In genomic region chr2:158683038-158683413, GRCm38 (mm10) we compare ENCODE assay signal across 15 mouse cellular contexts. TPM values are rescaled to one million over a fixed set of nuclear protein-coding genes. Genes with fewer than 3 reads are reported as not detected.
DNase-seq lines count a peak whose midpoint lies in the region; ATAC-seq and TF ChIP-seq lines count a peak whose summit lies in the region.
"Had no signal": no experiment of that assay in that cellular context is flagged by ENCODE, and none has a peak within 500 bp of the region (broad histone marks: within the 10 kb centered on the region; RNA-seq: fewer than 3 reads in every experiment).

No protein-coding gene starts in this region.

- H3K4me2 ChIP-seq in forebrain, embryonic 15.5 days (replicated peaks) = no peak overlapping the region
- no peak overlapping the region for H3K4me2 ChIP-seq in forebrain, embryonic 16.5 days (ENCODE audit: low read length)
- no peak overlapping the region for H3K4me2 ChIP-seq in lung, embryonic 14.5 days
- no peak overlapping the region for H3K4me2 ChIP-seq in midbrain, postnatal 0 days (ENCODE audit: low read depth, low read length, poor library complexity, severe bottlenecking)
- H3K4me2 ChIP-seq: embryonic facial prominence, embryonic 15.5 days; intestine, embryonic 15.5 days; limb, embryonic 15.5 days had no signal

- no peak overlapping the region for H3K4me3 ChIP-seq in forebrain, embryonic 15.5 days
- H3K4me3 ChIP-seq in forebrain, embryonic 16.5 days (replicated peaks; ENCODE audit: low read length) = no peak overlapping the region
- no peak overlapping the region for H3K4me3 ChIP-seq in lung, embryonic 14.5 days (ENCODE audit: low read depth, low read length)
- no peak overlapping the region for H3K4me3 ChIP-seq in embryonic facial prominence, embryonic 10.5 days
- no peak overlapping the region for H3K4me3 ChIP-seq in midbrain, postnatal 0 days (ENCODE audit: low read depth, low read length)
- H3K4me3 ChIP-seq: embryonic facial prominence, embryonic 15.5 days; intestine, embryonic 15.5 days; limb, embryonic 15.5 days; megakaryocyte, embryonic 14.5 days had no signal

- no peaks in the 10 kb centered on the region for H3K36me3 ChIP-seq in forebrain, embryonic 15.5 days
- no peaks in the 10 kb centered on the region for H3K36me3 ChIP-seq in forebrain, embryonic 16.5 days (ENCODE audit: control insufficient read depth, insufficient read depth)
- H3K36me3 ChIP-seq in lung, embryonic 14.5 days (ENCODE audit: insufficient read depth) = no peaks in the 10 kb centered on the region
- no peaks in the 10 kb centered on the region for H3K36me3 ChIP-seq in embryonic facial prominence, embryonic 10.5 days (replicated peaks)
- H3K36me3 ChIP-seq in midbrain, postnatal 0 days (ENCODE audit: insufficient read depth, low read length) = no peaks in the 10 kb centered on the region
- H3K36me3 ChIP-seq: embryonic facial prominence, embryonic 15.5 days; intestine, embryonic 15.5 days; limb, embryonic 15.5 days had no signal

- TF ChIP-seq CTCF in lung, embryonic 14.5 days (IDR thresholded peaks at IDR 0.05; ENCODE audit: low read depth) = no peak
- no peak for TF ChIP-seq CTCF in midbrain, postnatal 0 days (IDR thresholded peaks at IDR 0.05)

- H3K9me3 ChIP-seq in forebrain, embryonic 15.5 days = no peaks in the 10 kb centered on the region
- H3K9me3 ChIP-seq in forebrain, embryonic 16.5 days (ENCODE audit: control insufficient read depth, low read length) = no peaks in the 10 kb centered on the region
- H3K9me3 ChIP-seq in lung, embryonic 14.5 days (ENCODE audit: low read depth, low read length) = no peaks in the 10 kb centered on the region
- no peaks in the 10 kb centered on the region for H3K9me3 ChIP-seq in embryonic facial prominence, embryonic 10.5 days
- H3K9me3 ChIP-seq in midbrain, postnatal 0 days (ENCODE audit: low read length) = no peaks in the 10 kb centered on the region
- H3K9me3 ChIP-seq: embryonic facial prominence, embryonic 15.5 days; intestine, embryonic 15.5 days; limb, embryonic 15.5 days; megakaryocyte, embryonic 14.5 days had no signal

- peaks cover 46% of the 10 kb centered on the region for H3K4me1 ChIP-seq in forebrain, embryonic 15.5 days
- peaks cover 27% of the 10 kb centered on the region for H3K4me1 ChIP-seq in forebrain, embryonic 16.5 days (replicated peaks; ENCODE audit: control insufficient read depth, insufficient read depth, low read length)
- H3K4me1 ChIP-seq in lung, embryonic 14.5 days (ENCODE audit: insufficient read depth) = no peaks in the 10 kb centered on the region; the same call in 1 of the 2 replicates
- peaks cover 56% of the 10 kb centered on the region for H3K4me1 ChIP-seq in embryonic facial prominence, embryonic 10.5 days
- H3K4me1 ChIP-seq in midbrain, postnatal 0 days (ENCODE audit: insufficient read depth, low read length) = peaks cover 21% of the 10 kb centered on the region
- H3K4me1 ChIP-seq: intestine, embryonic 15.5 days had no signal

- ATAC-seq in forebrain, embryonic 15.5 days (replicated peaks) = no peak
- ATAC-seq in forebrain, embryonic 16.5 days = no peak
- no peak for ATAC-seq in lung, embryonic 14.5 days (ENCODE audit: insufficient read depth)
- ATAC-seq in midbrain, postnatal 0 days (ENCODE audit: low FRiP score) = peak; percentile 47; the same call in 1 of the 2 replicates
- ATAC-seq in cerebellum, adult (ENCODE audit: insufficient number of reproducible peaks, low FRiP score, low TSS enrichment) = no peak
- ATAC-seq: intestine, embryonic 15.5 days had no signal

- no peaks in the 10 kb centered on the region for H3K27me3 ChIP-seq in forebrain, embryonic 15.5 days
- no peaks in the 10 kb centered on the region for H3K27me3 ChIP-seq in forebrain, embryonic 16.5 days (replicated peaks; ENCODE audit: control insufficient read depth, insufficient read depth, low read length)
- no peaks in the 10 kb centered on the region for H3K27me3 ChIP-seq in lung, embryonic 14.5 days (ENCODE audit: insufficient read depth, low read length)
- H3K27me3 ChIP-seq in embryonic facial prominence, embryonic 10.5 days (replicated peaks; ENCODE audit: low read depth, poor library complexity, severe bottlenecking) = no peaks in the 10 kb centered on the region
- H3K27me3 ChIP-seq in midbrain, postnatal 0 days (ENCODE audit: insufficient read depth, low read length) = no peaks in the 10 kb centered on the region
- H3K27me3 ChIP-seq: embryonic facial prominence, embryonic 15.5 days; intestine, embryonic 15.5 days; limb, embryonic 15.5 days had no signal

- peak; percentile 41 for DNase-seq in lung, embryonic 14.5 days
- DNase-seq in lung, adult 18-20 months = no peak
- DNase-seq in embryonic facial prominence, embryonic 10.5 days (ENCODE audit: low spot score) = peak; percentile 24
- no peak for DNase-seq in midbrain, postnatal 0 days (ENCODE audit: low spot score)
- no peak for DNase-seq in urinary bladder, postnatal 4 days (ENCODE audit: low spot score in 2 of 2)
- DNase-seq: adrenal gland, postnatal 25 days; cerebellum, adult 8-10 months; spleen, adult 18-20 months had no signal

- H3K27ac ChIP-seq in forebrain, embryonic 15.5 days (replicated peaks) = peak overlapping the region; percentile 34; the same call in 1 of the 2 replicates
- no peak overlapping the region for H3K27ac ChIP-seq in forebrain, embryonic 16.5 days (ENCODE audit: low read length)
- H3K27ac ChIP-seq in lung, embryonic 14.5 days (ENCODE audit: low read depth) = no peak overlapping the region
- H3K27ac ChIP-seq in embryonic facial prominence, embryonic 10.5 days (replicated peaks) = no peak overlapping the region
- no peak overlapping the region for H3K27ac ChIP-seq in midbrain, postnatal 0 days (ENCODE audit: low read depth, low read length)
- H3K27ac ChIP-seq: embryonic facial prominence, embryonic 15.5 days; intestine, embryonic 15.5 days; limb, embryonic 15.5 days had no signal

- no peak overlapping the region for H3K9ac ChIP-seq in forebrain, embryonic 15.5 days (replicated peaks)
- H3K9ac ChIP-seq in forebrain, embryonic 16.5 days (replicated peaks; ENCODE audit: low read depth, low read length) = no peak overlapping the region
- no peak overlapping the region for H3K9ac ChIP-seq in lung, embryonic 14.5 days
- no peak overlapping the region for H3K9ac ChIP-seq in midbrain, postnatal 0 days (replicated peaks; ENCODE audit: low read length, poor library complexity, severe bottlenecking)
- H3K9ac ChIP-seq: embryonic facial prominence, embryonic 15.5 days; intestine, embryonic 15.5 days; limb, embryonic 15.5 days had no signal

- 19% methylated on average over 4 of the region's 4 CpGs for WGBS in forebrain, embryonic 15.5 days
- WGBS in forebrain, embryonic 16.5 days = 26% methylated on average over 4 of the region's 4 CpGs
- WGBS in lung, embryonic 14.5 days = 15% methylated on average over 4 of the region's 4 CpGs
- WGBS in embryonic facial prominence, embryonic 10.5 days = 23% methylated on average over 4 of the region's 4 CpGs
- WGBS in midbrain, postnatal 0 days = 6% methylated on average over 4 of the region's 4 CpGs

RNA-seq across cellular contexts. Expression of gene Ppp1r16b, which starts 17.8 kb away (rescaled TPM):
- polyA plus RNA-seq in forebrain, embryonic 15.5 days (2015; fragmentation: Nextera tagmentation; extraction: Ambion mirVana) = 22.1 and 24.4 TPM in 2 replicates
- polyA plus RNA-seq in forebrain, embryonic 16.5 days (2015; fragmentation: Nextera tagmentation; extraction: Ambion mirVana) = 30.3 and 33.3 TPM in 2 replicates
- 16.3 and 17.6 TPM in 2 replicates for polyA plus RNA-seq in lung, embryonic 14.5 days (2014; fragmentation: Nextera tagmentation; extraction: Ambion mirVana)
- 3.3 TPM in 2 replicates for polyA plus RNA-seq in embryonic facial prominence, embryonic 10.5 days (2016; fragmentation: Nextera tagmentation; extraction: Ambion mirVana)
- 30.8 and 32.2 TPM in 2 replicates for total RNA-seq in midbrain, postnatal 0 days (2014; rRNA removed)
- polyA plus RNA-seq in midbrain, postnatal 0 days (2015; fragmentation: Nextera tagmentation; extraction: Ambion mirVana) = 31.0 and 31.6 TPM in 2 replicates

RNA-seq across cellular contexts. Expression of gene Actr5, which starts 58.3 kb away (rescaled TPM):
- 13.4 and 14.7 TPM in 2 replicates for polyA plus RNA-seq in forebrain, embryonic 15.5 days (2015; fragmentation: Nextera tagmentation; extraction: Ambion mirVana)
- polyA plus RNA-seq in forebrain, embryonic 16.5 days (2015; fragmentation: Nextera tagmentation; extraction: Ambion mirVana) = 11.3 and 12.3 TPM in 2 replicates
- polyA plus RNA-seq in lung, embryonic 14.5 days (2014; fragmentation: Nextera tagmentation; extraction: Ambion mirVana) = 12.5 and 15.5 TPM in 2 replicates
- polyA plus RNA-seq in embryonic facial prominence, embryonic 10.5 days (2016; fragmentation: Nextera tagmentation; extraction: Ambion mirVana) = 14.4 and 16.7 TPM in 2 replicates
- total RNA-seq in midbrain, postnatal 0 days (2014; rRNA removed) = 18.5 and 25.4 TPM in 2 replicates
- polyA plus RNA-seq in midbrain, postnatal 0 days (2015; fragmentation: Nextera tagmentation; extraction: Ambion mirVana) = 8.8 and 10.6 TPM in 2 replicates

Comparison
In these comparisons a context has a peak if more than half of its experiments do, and no peak if none do; other contexts are left out.
1. DNase-seq: peak in lung, embryonic 14.5 days (single experiment) and embryonic facial prominence, embryonic 10.5 days (single experiment); none in lung, adult 18-20 months (0 of 2), midbrain, postnatal 0 days (single experiment) and urinary bladder, postnatal 4 days (0 of 2).